Mouse (Mus musculus): ENCODE results near the gene Olfr1415.
"Not testable (repeated sequence)": the region's sequence is repeated elsewhere in the genome, so short reads cannot be mapped to it uniquely, and the experiment has no call there.

Gene Olfr1415

DNA sequence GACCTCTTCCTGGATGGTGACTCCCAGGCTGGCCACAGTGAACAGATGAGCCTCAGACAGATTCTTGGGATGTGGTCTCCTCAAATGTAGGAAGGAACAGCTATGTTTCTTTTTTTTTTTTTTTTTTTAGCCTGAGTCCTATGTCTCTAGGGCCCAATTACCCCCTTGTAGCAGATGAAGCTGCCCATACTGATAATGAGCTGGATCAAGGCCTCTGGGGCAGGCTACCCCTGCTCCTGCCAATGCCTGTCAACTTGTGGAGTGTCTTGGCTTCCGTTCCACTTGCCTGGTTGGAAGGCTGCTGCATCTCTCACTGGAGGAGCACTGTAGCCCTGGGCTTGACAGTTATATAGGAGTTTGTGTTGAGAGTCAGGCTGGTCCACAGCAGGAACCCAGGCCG, at the start of gene Olfr1415:
Olfr1415 (minus strand) TSS at position 101 of the 400 bp plus-strand sequence.
- DNase-seq (ENCODE audit: low read depth in 2 of 2, low spot score in 2 of 2): no peak

DNA sequence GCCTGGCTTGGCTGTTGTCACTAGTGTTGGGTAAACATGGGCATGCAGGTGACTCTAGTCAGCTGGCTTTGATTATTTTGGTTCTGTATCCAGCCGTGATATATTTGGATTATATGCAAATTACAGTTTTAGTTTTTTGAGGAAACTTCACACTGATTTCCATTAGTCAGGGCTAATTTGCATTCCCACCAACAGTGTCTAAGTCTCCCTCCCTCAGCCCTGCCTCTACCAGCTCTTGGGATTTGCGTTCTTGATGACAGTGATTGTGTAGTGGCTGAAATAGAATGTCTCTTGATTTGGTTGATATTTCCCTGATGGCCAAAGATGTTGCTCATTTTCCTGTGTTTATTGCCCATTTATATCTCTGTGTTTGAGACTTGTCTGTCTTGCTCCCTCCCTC, 43.2 kb upstream of the Olfr1415 start:
- no peak for DNase-seq (ENCODE audit: low read depth in 2 of 2, low spot score in 2 of 2)

DNA sequence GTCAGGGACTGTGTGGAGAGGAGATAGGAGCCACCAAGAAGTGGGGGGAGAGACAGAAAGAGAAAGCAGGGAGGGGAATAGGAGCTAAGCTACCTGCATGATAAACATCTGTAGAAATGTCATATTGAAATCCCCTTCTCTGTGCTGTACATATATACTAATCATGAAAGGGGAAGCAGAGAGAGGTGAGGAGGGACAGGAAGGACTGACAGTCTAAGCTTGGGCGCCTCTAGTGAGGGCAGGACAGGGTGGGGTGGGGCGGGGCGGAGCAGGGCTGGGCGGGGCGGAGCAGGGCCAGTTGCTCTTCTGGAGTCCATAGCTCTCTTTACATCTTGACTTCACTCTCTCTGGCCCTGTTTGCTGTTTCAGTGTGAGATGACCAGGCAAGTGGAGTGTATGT, 41.1 kb upstream of the Olfr1415 start:
- DNase-seq (ENCODE audit: low read depth in 2 of 2, low spot score in 2 of 2): no peak

DNA sequence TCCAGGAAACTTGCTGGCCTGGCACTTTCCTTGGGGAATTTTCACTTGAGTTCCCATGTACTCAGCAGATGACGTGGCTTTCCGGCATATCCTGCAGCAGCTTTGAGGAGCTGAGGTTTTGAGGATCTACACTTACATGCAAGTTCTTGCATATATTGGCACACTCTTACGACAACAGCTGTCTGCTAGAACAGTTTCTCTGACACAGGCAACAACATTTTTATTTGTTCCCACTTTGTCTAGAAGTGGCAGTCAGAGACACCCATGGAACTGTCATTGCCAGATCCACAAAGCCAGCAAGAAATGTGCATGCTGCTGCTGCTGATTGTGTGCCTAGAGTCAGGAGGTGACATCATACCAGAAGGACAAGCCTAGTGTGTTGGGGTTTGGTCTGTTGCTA, 27.9 kb upstream of the Olfr1415 start:
- no peak for DNase-seq (ENCODE audit: low read depth in 2 of 2, low spot score in 2 of 2)

DNA sequence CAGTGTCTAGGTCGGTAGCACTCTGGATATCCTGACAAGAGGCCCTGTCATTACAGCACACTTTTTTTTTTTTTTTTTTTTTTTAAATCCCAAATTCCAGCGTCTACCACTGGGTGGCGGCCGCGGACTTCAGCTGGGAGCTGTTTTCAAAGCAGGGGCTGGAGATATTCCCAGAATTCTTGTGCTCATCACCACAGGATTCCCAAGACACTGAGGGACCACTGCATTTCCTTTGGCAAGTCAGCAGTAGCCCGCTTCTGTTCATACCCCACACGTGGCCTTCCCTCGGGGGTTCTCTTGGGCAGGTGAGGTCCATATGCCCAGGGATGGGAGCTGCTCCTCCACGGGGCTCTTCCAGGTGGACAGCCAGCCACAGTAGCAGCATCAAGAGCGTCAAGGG, 25.5 kb upstream of the Olfr1415 start:
- no peak for DNase-seq (ENCODE audit: low read depth in 2 of 2, low spot score in 2 of 2)

DNA sequence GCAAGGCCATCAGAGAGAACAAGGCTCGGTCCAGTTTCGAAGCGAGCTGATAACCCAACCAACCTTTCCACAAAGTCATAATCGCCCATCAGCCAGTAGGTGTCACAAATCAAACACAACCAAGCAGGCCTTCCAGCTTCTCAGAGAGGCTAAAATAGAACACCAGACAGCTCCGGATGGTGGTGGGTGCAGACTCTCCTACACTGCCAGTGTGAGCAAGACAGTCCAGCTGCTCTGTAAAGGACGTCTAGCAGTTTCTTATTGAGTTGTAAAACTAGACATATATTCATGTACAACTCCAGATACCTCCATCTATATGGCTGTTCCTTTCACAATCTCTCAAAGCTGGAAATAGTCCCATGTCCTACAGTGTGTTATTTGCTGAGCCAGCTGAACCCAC, 23.1 kb upstream of the Olfr1415 start:
- no peak for DNase-seq (ENCODE audit: low read depth in 2 of 2, low spot score in 2 of 2)

- DNase-seq (ENCODE audit: low read depth in 2 of 2, low spot score in 2 of 2): no peak
Observed at GRCm38 (mm10) chr1:92518561-92518960, 22.7 kb upstream of the Olfr1415 start, which contains the start of gene Olfr1414. Olfr1414 (minus strand) TSS chr1:92518661.

GRCm38 (mm10) chr1:92515390-92515789, 19.5 kb upstream of the Olfr1415 start:
- no peak for DNase-seq (ENCODE audit: low read depth in 2 of 2, low spot score in 2 of 2)

DNA sequence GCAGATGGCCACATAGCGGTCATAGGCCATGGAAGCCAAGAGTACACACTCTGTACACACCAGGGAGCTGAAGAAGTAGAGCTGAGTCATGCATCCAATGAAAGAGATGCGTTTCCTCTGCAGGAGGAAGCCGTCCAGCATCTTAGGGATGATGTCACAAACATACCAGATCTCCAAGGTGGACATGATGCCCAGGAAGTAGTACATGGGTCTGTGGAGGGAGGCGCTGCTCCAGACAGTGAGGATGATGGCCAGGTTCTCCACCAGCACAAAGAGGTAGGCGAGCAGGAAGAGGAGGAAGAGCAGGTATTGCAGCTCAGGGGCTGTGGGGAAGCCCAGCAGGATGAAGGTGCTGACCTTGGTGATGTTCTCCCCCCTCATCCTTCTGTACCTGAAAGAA, 15.7 kb upstream of the Olfr1415 start:
- DNase-seq (ENCODE audit: low read depth in 2 of 2, low spot score in 2 of 2): not testable (repeated sequence)

DNA sequence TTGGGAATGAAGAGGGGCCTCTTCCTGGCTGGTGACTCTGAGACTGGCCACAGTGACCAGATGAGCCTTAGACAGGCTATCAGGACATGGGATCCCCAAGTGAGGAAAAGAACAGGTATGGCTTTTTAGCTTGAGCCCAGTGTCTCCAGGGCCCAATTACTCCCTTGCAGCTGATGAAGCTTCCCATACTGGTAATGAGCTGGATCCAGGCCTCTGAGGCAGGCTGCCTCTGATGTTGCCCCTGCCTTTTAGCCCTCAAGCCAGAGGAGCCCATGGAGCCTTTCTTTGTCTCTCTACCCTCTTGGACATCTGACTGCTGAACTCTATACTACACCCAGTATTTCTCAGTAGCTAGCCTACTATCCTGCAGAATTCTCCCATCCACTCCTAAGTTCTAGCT, 10.9 kb downstream of the Olfr1415 start, which contains the start of gene Olfr1416:
Olfr1416 (minus strand) TSS at position 101 of the 400 bp plus-strand sequence.
- no peak for DNase-seq (ENCODE audit: low read depth in 2 of 2, low spot score in 2 of 2)

DNA sequence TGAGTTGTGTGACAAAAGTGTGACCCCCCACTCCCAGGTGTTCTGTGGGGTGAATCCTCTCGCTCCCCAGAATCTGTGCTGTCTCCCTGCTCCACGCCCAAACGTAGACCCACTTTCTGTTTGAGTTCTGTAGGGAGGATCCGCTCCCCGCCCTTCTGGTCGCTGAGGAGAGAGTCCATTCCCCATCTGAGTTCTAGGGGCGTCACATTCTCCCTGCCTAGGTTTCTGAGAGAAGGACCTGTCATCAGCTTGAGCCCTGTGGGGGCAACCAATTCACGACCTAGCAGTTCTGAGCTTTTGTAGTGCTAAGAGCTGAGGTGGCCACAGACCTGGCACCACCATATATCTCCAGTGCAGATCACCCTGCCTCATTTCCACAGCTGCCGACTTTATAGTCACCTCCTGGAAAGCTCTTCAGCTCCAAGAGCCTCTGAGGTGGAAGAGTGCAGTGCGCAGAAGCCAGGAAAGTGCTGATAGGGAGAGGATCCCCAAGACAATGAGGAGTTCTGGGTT, 21.8 kb downstream of the Olfr1415 start:
- no peak for DNase-seq (ENCODE audit: low read depth in 2 of 2, low spot score in 2 of 2)

DNA sequence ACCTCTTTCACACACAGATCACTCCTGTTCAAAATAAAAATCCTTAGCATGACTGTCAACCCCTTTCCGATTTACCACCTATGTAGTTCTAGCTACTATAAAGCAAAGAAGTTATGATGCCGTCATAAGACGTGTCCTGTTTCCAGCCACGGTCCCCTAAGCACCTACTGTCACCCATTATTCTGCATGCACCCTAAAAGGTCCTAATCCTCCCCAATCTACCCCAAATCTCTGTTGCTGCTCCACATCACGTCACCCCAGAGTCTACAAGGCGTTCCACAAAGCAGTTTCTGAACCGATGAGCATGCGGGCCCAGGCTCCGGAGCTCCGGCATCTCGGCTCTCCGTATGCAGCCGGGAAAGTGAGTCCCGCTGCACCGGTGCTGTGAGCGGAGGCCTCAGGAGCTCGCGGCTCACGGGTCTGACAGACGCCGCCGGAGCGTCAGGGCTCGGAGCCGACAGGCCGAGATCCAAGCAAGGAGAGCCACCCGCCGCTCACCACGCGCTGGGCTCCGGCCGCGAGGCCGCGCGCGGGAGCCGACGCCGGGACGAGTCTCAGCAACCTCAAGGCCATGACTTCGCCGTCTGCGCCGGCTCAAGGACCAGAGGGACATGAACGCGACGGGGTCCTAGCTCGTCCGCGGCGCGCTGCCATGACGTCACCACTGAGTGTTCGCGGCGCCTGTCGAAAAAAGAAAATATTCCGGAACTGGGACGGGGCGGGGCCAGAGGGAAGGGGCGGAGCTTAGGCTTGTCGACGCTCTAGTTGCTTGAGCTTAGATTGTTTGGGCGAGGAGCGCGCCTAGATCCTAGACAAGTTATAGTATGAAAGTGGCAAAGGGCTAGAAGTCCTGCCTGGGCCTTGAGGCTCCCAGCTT, 22.5 kb downstream of the Olfr1415 start, which contains the start of gene Ndufa10:
Ndufa10 (minus strand) TSS at position 696 of the 877 bp plus-strand sequence.
- DNase-seq (ENCODE audit: low read depth in 2 of 2, low spot score in 2 of 2): peak; percentile 95 to 97

DNA sequence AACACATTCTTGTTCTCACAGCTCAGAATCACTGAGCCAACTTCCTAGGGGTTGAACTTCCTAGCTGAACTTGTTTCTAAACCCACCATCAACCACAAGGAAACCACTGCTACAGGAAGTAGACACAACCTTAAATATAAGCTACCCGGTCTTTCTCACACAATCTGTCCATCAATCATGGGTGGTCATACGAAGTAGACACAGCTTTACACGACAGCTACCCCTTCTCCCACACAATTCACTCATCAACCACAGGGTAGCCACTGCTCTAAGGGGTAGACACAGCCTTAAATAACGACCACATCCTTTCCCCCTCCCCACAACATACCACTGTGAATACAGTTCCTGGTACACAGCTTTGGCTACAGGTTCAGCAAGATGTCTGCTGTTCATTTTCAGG, 27.0 kb downstream of the Olfr1415 start:
- peak; percentile 35 to 56 for DNase-seq (ENCODE audit: low read depth in 2 of 2, low spot score in 2 of 2)

DNA sequence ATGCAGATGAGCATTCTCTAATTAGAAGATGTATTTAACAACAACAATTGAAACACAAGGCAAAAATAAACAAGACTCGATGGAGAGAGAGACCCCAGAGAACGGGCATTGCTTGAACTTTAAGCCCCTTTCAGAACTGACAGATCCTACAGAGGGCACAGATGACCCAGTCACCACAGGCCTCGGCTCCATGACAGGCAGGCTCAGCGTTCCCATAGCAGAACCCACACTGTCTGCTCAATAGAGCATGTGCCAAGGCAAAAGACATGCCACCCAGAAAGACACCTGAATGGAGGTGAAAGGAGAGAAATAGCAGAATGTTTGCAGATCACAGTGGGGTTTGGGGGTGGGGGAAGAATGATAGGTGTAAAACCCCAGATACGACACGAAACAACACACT, 37.5 kb downstream of the Olfr1415 start:
- DNase-seq (ENCODE audit: low read depth in 2 of 2, low spot score in 2 of 2): no peak

DNA sequence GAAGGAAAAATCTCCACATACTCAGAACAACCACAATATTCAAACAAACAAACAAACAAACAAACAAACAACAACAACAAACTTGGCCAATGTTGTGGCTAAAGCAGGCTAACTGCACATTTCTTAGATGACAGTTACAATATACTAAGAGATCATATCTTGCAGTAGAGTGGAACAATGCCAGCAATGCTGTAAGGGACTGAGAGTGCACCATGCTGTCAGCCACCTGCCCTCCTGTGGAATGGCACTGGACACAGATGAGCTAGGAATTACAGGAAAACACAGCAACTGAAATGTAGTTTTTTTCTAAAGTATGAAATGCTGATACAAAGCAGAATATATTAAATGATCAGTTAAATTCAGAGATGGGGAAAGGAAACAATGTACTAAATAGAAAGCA, 38.1 kb downstream of the Olfr1415 start:
- no peak for DNase-seq (ENCODE audit: low read depth in 2 of 2, low spot score in 2 of 2)

GRCm38 (mm10) chr1:92453751-92454445, 42.0 kb downstream of the Olfr1415 start:
- peak in 1 of 2 experiments; percentile 16 for DNase-seq (ENCODE audit: low read depth in 2 of 2, low spot score in 2 of 2)

- no peak for DNase-seq (ENCODE audit: low read depth in 2 of 2, low spot score in 2 of 2)
Observed at GRCm38 (mm10) chr1:92448293-92448692, 47.6 kb downstream of the Olfr1415 start.

DNA sequence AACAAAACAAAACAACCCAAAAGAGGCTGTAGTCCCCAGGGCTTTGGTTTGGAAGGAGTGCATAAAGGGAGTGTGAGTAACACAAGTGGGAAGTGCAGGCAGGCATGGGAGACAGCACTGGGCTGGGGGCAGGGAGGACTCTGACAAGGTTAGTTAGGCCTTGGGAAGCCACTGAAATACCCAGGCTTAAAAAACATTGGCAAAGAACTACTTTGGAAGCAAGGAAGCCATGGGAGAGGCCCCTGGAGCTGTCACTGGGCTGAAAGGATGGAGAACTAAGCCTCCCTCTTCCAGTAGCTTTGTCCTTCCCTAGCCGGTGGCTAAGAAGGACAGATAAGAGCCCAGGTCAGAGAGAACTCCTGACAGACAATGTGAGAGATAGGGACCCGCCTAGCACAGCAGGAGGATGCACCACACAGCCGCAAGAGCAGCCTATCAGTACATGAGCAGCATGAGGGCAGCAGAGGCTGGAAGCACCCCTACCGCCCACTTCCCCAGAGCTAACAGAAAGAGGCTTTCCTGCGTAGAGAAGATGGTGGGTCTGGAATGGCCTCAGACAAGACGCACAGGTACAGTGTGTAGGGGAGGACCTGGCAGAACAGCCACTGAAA, 54.3 kb downstream of the Olfr1415 start:
- DNase-seq (ENCODE audit: low read depth in 2 of 2, low spot score in 2 of 2): no peak

DNA sequence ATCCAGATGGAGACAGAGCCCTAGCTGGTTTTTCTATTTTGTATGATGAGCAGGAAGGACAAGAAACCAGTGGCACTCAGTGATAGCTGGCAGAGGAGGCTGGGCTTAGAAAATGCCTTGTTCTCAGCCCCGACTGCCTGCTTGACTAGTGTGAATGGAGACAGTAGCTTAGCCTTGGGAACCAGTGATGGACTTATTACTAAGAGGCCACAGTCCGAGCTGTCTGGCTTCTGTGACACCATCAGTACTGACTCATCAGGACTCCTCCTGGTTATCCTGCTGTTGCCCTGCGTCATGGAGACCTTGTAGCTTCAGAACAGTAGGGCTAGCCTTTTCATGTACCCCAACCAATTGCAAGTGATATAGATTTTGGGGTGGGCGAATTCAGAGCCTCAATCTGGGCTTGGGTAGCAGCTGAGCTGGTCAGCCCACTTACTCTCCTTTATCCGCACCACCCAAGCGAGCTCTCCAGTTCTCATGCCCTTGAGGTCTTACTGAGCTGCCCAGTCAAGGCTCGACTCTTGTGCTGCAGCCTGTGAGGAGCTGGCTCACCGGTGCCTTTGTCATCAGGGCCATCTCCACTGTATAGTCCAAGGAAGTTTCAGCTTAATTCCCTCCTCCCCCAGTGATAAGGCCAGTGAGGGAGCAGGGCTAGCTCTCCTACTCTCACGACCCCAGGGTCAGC, 55.7 kb downstream of the Olfr1415 start:
- no peak for DNase-seq (ENCODE audit: low read depth in 2 of 2, low spot score in 2 of 2)

All from CD8-positive naive resting alpha-beta T cell, adult 2 months (primary cell).